Mouse (Mus musculus) hindbrain, embryonic 10.5 days (tissue): ENCODE results near the gene Comp. TPM values are rescaled to one million over a fixed set of nuclear protein-coding genes. Genes with fewer than 3 reads are reported as not detected.

Source experiments
- DNase-seq: peaks from one replicate; pipeline ENCODE4 v3.0.0-alpha.2; 2017; ENCODE audit warnings: low spot score
- H3K27ac ChIP-seq: fragments of 300-500 bp; sonication (generic); 2 replicates; pipeline ENCODE4 v1.5.1; 2016; ENCODE audit warnings: mild to moderate bottlenecking, moderate library complexity
- H3K27me3 ChIP-seq: fragments of 300-500 bp; sonication (generic); 2 replicates; pipeline ENCODE4 v1.6.1; 2016; ENCODE audit warnings: mild to moderate bottlenecking; ENCODE audit not compliant: poor library complexity, insufficient read depth, severe bottlenecking
- H3K36me3 ChIP-seq: fragments of 300-500 bp; sonication (generic); 2 replicates; pipeline ENCODE4 v1.6.1; 2016; ENCODE audit warnings: mild to moderate bottlenecking, moderate library complexity
- H3K4me1 ChIP-seq: fragments of 300-500 bp; sonication (generic); replicated peaks from 2 replicates; pipeline ENCODE4 v1.6.1; 2016; ENCODE audit warnings: mild to moderate bottlenecking
- H3K4me3 ChIP-seq: fragments of 300-500 bp; sonication (generic); 2 replicates; pipeline ENCODE4 v1.5.1; 2016; ENCODE audit warnings: mild to moderate bottlenecking, moderate library complexity
- H3K9me3 ChIP-seq: fragments of 300-500 bp; sonication (generic); 2 replicates; pipeline ENCODE4 v1.6.1; 2016; ENCODE audit warnings: mild to moderate bottlenecking, moderate library complexity
- WGBS: fragments of 180-500 bp; shearing (Covaris S2); methylation state at CpG from one replicate; pipeline ENCODE4 v1.1.7; 2016; 5-methylcytosine and 5-hydroxymethylcytosine counted together
- polyA plus RNA-seq: library from polyadenylated mRNA; unstranded; fragments of >200 nt; fragmentation: Nextera tagmentation; extraction: Ambion mirVana; gene quantifications from 2 replicates; pipeline ENCODE4 v1.2.1, GENCODE M21; 2016

Gene Comp
- polyA plus RNA-seq, 1 experiment from 2014 or later: 0.38 TPM

GRCm38 (mm10) chr8:70342007-70342406 is 31.4 kb upstream of the Comp start:
- Histone ChIP-seq H3K27ac (no peak overlapping the region), H3K4me3 (no peak overlapping the region), H3K9me3 (no peaks in the 10 kb centered on the region), H3K4me1 (0 out of 2 replicates have a peak, but pooled peaks cover 5% of the 10 kb centered on the region), H3K36me3 (peaks cover 92% of the 10 kb centered on the region), H3K27me3 (no peaks in the 10 kb centered on the region)
- no peak for DNase-seq
- 95% methylated on average over 14 of the region's 14 CpGs for WGBS

- Histone ChIP-seq H3K4me1 (peaks cover 12% of the 10 kb centered on the region), H3K36me3 (peaks cover 91% of the 10 kb centered on the region), H3K27ac (no peak overlapping the region), H3K9me3 (no peaks in the 10 kb centered on the region), H3K4me3 (no peak overlapping the region), H3K27me3 (no peaks in the 10 kb centered on the region)
- 77% methylated on average over 7 of the region's 7 CpGs for WGBS
- no peak for DNase-seq
Observed at GRCm38 (mm10) chr8:70343076-70343475, 30.3 kb upstream of the Comp start.

GRCm38 (mm10) chr8:70343696-70344095 is 29.7 kb upstream of the Comp start:
- H3K36me3 ChIP-seq: peaks cover 91% of the 10 kb centered on the region

GRCm38 (mm10) chr8:70344279-70344678 is 29.1 kb upstream of the Comp start:
- WGBS: 95% methylated on average over 2 of the region's 2 CpGs
- no peak overlapping the region for H3K27ac ChIP-seq

More at GRCm38 (mm10) chr8:70343696-70344095, 29.7 kb upstream of the Comp start:
- 63% methylated on average over 6 of the region's 6 CpGs for WGBS
- peak; percentile 43 for DNase-seq
- H3K4me3 ChIP-seq: no peak overlapping the region
- H3K9me3 ChIP-seq: no peaks in the 10 kb centered on the region
- H3K27ac ChIP-seq: no peak overlapping the region
- H3K4me1 ChIP-seq: peaks cover 18% of the 10 kb centered on the region
- no peaks in the 10 kb centered on the region for H3K27me3 ChIP-seq

GRCm38 (mm10) chr8:70347443-70347842 is 25.9 kb upstream of the Comp start:
- Histone ChIP-seq H3K4me3 (no peak overlapping the region), H3K4me1 (peaks cover 55% of the 10 kb centered on the region), H3K27me3 (no peaks in the 10 kb centered on the region), H3K36me3 (peaks cover 81% of the 10 kb centered on the region), H3K27ac (no peak overlapping the region), H3K9me3 (no peaks in the 10 kb centered on the region)
- 91% methylated on average over 4 of the region's 4 CpGs for WGBS
- DNase-seq: no peak

More at GRCm38 (mm10) chr8:70344279-70344678, 29.1 kb upstream of the Comp start:
- H3K4me1 ChIP-seq: peaks cover 24% of the 10 kb centered on the region
- H3K27me3 ChIP-seq: no peaks in the 10 kb centered on the region
- DNase-seq: no peak
- no peaks in the 10 kb centered on the region for H3K9me3 ChIP-seq
- H3K36me3 ChIP-seq: peaks cover 91% of the 10 kb centered on the region
- H3K4me3 ChIP-seq: no peak overlapping the region

- H3K4me1 ChIP-seq: peaks cover 57% of the 10 kb centered on the region
- whole genome bisulfite sequencing: 83% methylated on average over 1 of the region's 1 CpGs
- no peaks in the 10 kb centered on the region for H3K9me3 ChIP-seq
- H3K36me3 ChIP-seq: peaks cover 76% of the 10 kb centered on the region
- no peak overlapping the region for H3K27ac ChIP-seq
- H3K27me3 ChIP-seq: no peaks in the 10 kb centered on the region
- H3K4me3 ChIP-seq: no peak overlapping the region
- DNase-seq: no peak
Observed at GRCm38 (mm10) chr8:70347860-70348420, 25.4 kb upstream of the Comp start.

GRCm38 (mm10) chr8:70351035-70351999 is 22.0 kb upstream of the Comp start:
- no peaks in the 10 kb centered on the region for H3K9me3 ChIP-seq
- peak overlapping the region; percentile 96; the same call in 1 of the 2 replicates for H3K27ac ChIP-seq
- H3K27me3 ChIP-seq: no peaks in the 10 kb centered on the region
- WGBS: 63% methylated on average over 15 of the region's 15 CpGs
- peaks cover 50% of the 10 kb centered on the region for H3K36me3 ChIP-seq
- H3K4me1 ChIP-seq: peaks cover 65% of the 10 kb centered on the region
- no peak for DNase-seq
- H3K4me3 ChIP-seq: peak overlapping the region; percentile 73

GRCm38 (mm10) chr8:70352000-70352384 is 21.4 kb upstream of the Comp start:
- Histone ChIP-seq H3K4me3 (peak overlapping the region; percentile 73), H3K4me1 (peaks cover 65% of the 10 kb centered on the region), H3K27me3 (no peaks in the 10 kb centered on the region), H3K27ac (peak overlapping the region; percentile 96), H3K36me3 (peaks cover 43% of the 10 kb centered on the region), H3K9me3 (no peaks in the 10 kb centered on the region)
- WGBS: 44% methylated on average over 3 of the region's 3 CpGs
- DNase-seq: no peak

GRCm38 (mm10) chr8:70352657-70353151 is 20.7 kb upstream of the Comp start:
- under 1% methylated on average over 64 of the region's 64 CpGs for WGBS
- DNase-seq: no peak
- peaks cover 62% of the 10 kb centered on the region for H3K4me1 ChIP-seq
- peak overlapping the region; percentile 96 for H3K27ac ChIP-seq
- H3K9me3 ChIP-seq: no peaks in the 10 kb centered on the region
- no peaks in the 10 kb centered on the region for H3K27me3 ChIP-seq
- H3K36me3 ChIP-seq: peaks cover 37% of the 10 kb centered on the region
- H3K4me3 ChIP-seq: peak overlapping the region; percentile 73

GRCm38 (mm10) chr8:70353194-70353817 is 20.1 kb upstream of the Comp start, which contains the start of gene Upf1:
Upf1 (minus strand) TSS chr8:70353278.
- H3K4me1 ChIP-seq: peaks cover 56% of the 10 kb centered on the region

GRCm38 (mm10) chr8:70354004-70354403 is 19.4 kb upstream of the Comp start:
- Histone ChIP-seq H3K36me3 (peaks cover 24% of the 10 kb centered on the region), H3K27me3 (peaks cover 4% of the 10 kb centered on the region; the same call in 1 of the 2 replicates), H3K9me3 (no peaks in the 10 kb centered on the region), H3K4me3 (peak overlapping the region; percentile 73), H3K4me1 (peaks cover 49% of the 10 kb centered on the region), H3K27ac (peak overlapping the region; percentile 96)
- 70% methylated on average over 4 of the region's 4 CpGs for WGBS
- no peak for DNase-seq

More at GRCm38 (mm10) chr8:70353194-70353817, 20.1 kb upstream of the Comp start, which contains the start of gene Upf1:
- peaks cover 3% of the 10 kb centered on the region; the same call in 1 of the 2 replicates for H3K27me3 ChIP-seq
- WGBS: under 1% methylated on average over 67 of the region's 69 CpGs
- H3K9me3 ChIP-seq: no peaks in the 10 kb centered on the region
- peak; percentile 99 for DNase-seq
- H3K4me3 ChIP-seq: peak within 1 kb of the TSS; percentile 73
- peak within 1 kb of the TSS; percentile 96 for H3K27ac ChIP-seq
- peaks cover 31% of the 10 kb centered on the region for H3K36me3 ChIP-seq

GRCm38 (mm10) chr8:70356111-70356510 is 17.2 kb upstream of the Comp start:
- H3K27ac ChIP-seq: no peak overlapping the region
- H3K36me3 ChIP-seq: 0 out of 2 replicates have a peak, but pooled peaks cover 3% of the 10 kb centered on the region
- H3K4me1 ChIP-seq: peaks cover 27% of the 10 kb centered on the region
- no peak for DNase-seq
- peaks cover 4% of the 10 kb centered on the region; the same call in 1 of the 2 replicates for H3K27me3 ChIP-seq
- 93% methylated on average over 1 of the region's 1 CpGs for WGBS
- H3K9me3 ChIP-seq: no peaks in the 10 kb centered on the region
- no peak overlapping the region for H3K4me3 ChIP-seq
